Mouse (Mus musculus): ENCODE data around the gene Atp8b5. TPM values are rescaled to one million over a fixed set of nuclear protein-coding genes. Genes with fewer than 3 reads are reported as not detected.

The Atp8b5 gene
- polyA plus RNA-seq, 1 experiment from 2014 or later: 0.52 TPM

DNA sequence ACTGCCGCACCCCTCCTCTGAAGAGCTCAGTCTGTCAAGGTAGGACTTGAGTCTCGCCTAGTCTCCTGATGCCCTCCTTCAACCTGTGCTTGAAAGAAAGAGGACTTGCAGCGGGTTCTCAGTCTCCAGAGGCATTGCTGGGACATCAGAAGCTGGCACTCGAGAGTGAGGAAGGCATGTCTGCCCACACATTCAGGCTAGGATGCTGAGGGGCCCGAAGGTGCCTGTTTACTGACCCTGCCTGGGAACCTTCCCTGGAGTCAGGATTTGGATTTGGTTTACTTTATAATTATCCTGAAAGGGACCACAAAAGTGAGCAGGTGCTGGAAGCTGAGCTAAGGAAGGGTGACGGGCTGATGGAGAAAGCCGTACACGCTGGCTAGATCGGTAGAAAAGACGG, 134.5 kb downstream of the Atp8b5 start:
- no peaks in the 10 kb centered on the region for H3K36me3 ChIP-seq (ENCODE audit: control insufficient read depth, insufficient read depth, low read length)
- peaks cover 15% of the 10 kb centered on the region for H3K4me1 ChIP-seq (ENCODE audit: control insufficient read depth, insufficient read depth, low read length)
- no peak overlapping the region for H3K27ac ChIP-seq (ENCODE audit: low read depth, low read length)
- H3K4me3 ChIP-seq (ENCODE audit: low read depth, low read length): no peak overlapping the region
- H3K27me3 ChIP-seq (ENCODE audit: control insufficient read depth, insufficient read depth, low read length): no peaks in the 10 kb centered on the region
- no peak overlapping the region for H3K9ac ChIP-seq (ENCODE audit: low read length)
- H3K9me3 ChIP-seq (ENCODE audit: control insufficient read depth, low read length): no peaks in the 10 kb centered on the region
- H3K4me2 ChIP-seq (ENCODE audit: low read depth): no peak overlapping the region
- DNase-seq (ENCODE audit: low spot score) (no peak), ATAC-seq (ENCODE audit: insufficient read depth, low FRiP score, low TSS enrichment) (no peak)
- WGBS: 91% methylated on average over 10 of the region's 10 CpGs

DNA sequence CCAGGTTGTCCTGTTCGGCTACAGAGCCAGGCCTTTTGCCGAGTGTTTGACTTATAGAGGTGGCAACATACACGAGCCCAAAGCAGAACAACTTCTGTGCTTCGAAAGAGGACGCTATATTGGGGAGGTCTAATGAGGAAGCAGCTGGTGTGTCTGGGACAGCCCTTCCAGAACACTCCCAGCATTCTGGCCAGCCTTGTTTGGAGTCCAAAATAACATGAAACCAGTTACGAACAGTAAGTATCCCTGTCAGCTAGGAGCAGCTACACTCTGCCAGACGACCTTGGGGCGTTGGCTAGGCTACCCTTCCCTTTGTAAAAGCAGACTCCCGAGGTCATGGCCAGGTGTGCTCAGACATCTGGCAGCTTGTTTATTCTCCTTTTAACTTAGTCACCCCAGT, 135.3 kb downstream of the Atp8b5 start:
- H3K27ac ChIP-seq (ENCODE audit: low read depth, low read length): no peak overlapping the region
- WGBS: 78% methylated on average over 9 of the region's 9 CpGs
- ATAC-seq (ENCODE audit: insufficient read depth, low FRiP score, low TSS enrichment) (no peak), DNase-seq (ENCODE audit: low spot score) (no peak)
- H3K36me3 ChIP-seq (ENCODE audit: control insufficient read depth, insufficient read depth, low read length): no peaks in the 10 kb centered on the region
- no peaks in the 10 kb centered on the region for H3K27me3 ChIP-seq (ENCODE audit: control insufficient read depth, insufficient read depth, low read length)
- H3K4me2 ChIP-seq (ENCODE audit: low read depth): no peak overlapping the region
- no peaks in the 10 kb centered on the region for H3K9me3 ChIP-seq (ENCODE audit: control insufficient read depth, low read length)
- peaks cover 15% of the 10 kb centered on the region for H3K4me1 ChIP-seq (ENCODE audit: control insufficient read depth, insufficient read depth, low read length)
- H3K9ac ChIP-seq (ENCODE audit: low read length): no peak overlapping the region
- no peak overlapping the region for H3K4me3 ChIP-seq (ENCODE audit: low read depth, low read length)

- 89% methylated on average over 10 of the region's 10 CpGs for WGBS
- H3K27me3 ChIP-seq (ENCODE audit: control insufficient read depth, insufficient read depth, low read length): no peaks in the 10 kb centered on the region
- H3K27ac ChIP-seq (ENCODE audit: low read depth, low read length): no peak overlapping the region
- ATAC-seq (ENCODE audit: insufficient read depth, low FRiP score, low TSS enrichment): no peak
- H3K9me3 ChIP-seq (ENCODE audit: control insufficient read depth, low read length): no peaks in the 10 kb centered on the region
- H3K4me3 ChIP-seq (ENCODE audit: low read depth, low read length): no peak overlapping the region
- H3K4me2 ChIP-seq (ENCODE audit: low read depth): no peak overlapping the region
- no peaks in the 10 kb centered on the region for H3K36me3 ChIP-seq (ENCODE audit: control insufficient read depth, insufficient read depth, low read length)
- no peak overlapping the region for H3K9ac ChIP-seq (ENCODE audit: low read length)
- no peak for DNase-seq (ENCODE audit: low spot score)
- peaks cover 13% of the 10 kb centered on the region for H3K4me1 ChIP-seq (ENCODE audit: control insufficient read depth, insufficient read depth, low read length)
Observed at GRCm38 (mm10) chr4:43404697-43405096, 137.7 kb downstream of the Atp8b5 start.

- Histone ChIP-seq H3K27me3 (ENCODE audit: control insufficient read depth, insufficient read depth, low read length) (no peaks in the 10 kb centered on the region), H3K4me3 (ENCODE audit: low read depth, low read length) (peak overlapping the region; percentile 44), H3K4me2 (ENCODE audit: low read depth) (peak overlapping the region; percentile 63), H3K36me3 (ENCODE audit: control insufficient read depth, insufficient read depth, low read length) (no peaks in the 10 kb centered on the region), H3K4me1 (ENCODE audit: control insufficient read depth, insufficient read depth, low read length) (peaks cover 8% of the 10 kb centered on the region; the same call in 1 of the 2 replicates), H3K27ac (ENCODE audit: low read depth, low read length) (peak overlapping the region; percentile 76), H3K9ac (ENCODE audit: low read length) (peak overlapping the region; percentile 80), H3K9me3 (ENCODE audit: control insufficient read depth, low read length) (no peaks in the 10 kb centered on the region)
- DNase-seq (ENCODE audit: low spot score) (peak; percentile 87), ATAC-seq (ENCODE audit: insufficient read depth, low FRiP score, low TSS enrichment) (peak; percentile 94)
- 3% methylated on average over 27 of the region's 28 CpGs for WGBS
Observed at GRCm38 (mm10) chr4:43406162-43406971, 139.4 kb downstream of the Atp8b5 start.

- Histone ChIP-seq H3K36me3 (ENCODE audit: control insufficient read depth, insufficient read depth, low read length) (no peaks in the 10 kb centered on the region), H3K27ac (ENCODE audit: low read depth, low read length) (peak overlapping the region; percentile 76), H3K9ac (ENCODE audit: low read length) (peak overlapping the region; percentile 80), H3K4me3 (ENCODE audit: low read depth, low read length) (peak overlapping the region; percentile 44), H3K27me3 (ENCODE audit: control insufficient read depth, insufficient read depth, low read length) (no peaks in the 10 kb centered on the region), H3K4me2 (ENCODE audit: low read depth) (peak overlapping the region; percentile 63), H3K4me1 (ENCODE audit: control insufficient read depth, insufficient read depth, low read length) (peaks cover 7% of the 10 kb centered on the region; the same call in 1 of the 2 replicates), H3K9me3 (ENCODE audit: control insufficient read depth, low read length) (no peaks in the 10 kb centered on the region)
- DNase-seq (ENCODE audit: low spot score) (peak; percentile 29), ATAC-seq (ENCODE audit: insufficient read depth, low FRiP score, low TSS enrichment) (0 out of 2 replicates have a peak, but pooled peaks have one; percentile 33)
- WGBS: 67% methylated on average over 12 of the region's 12 CpGs
Observed at GRCm38 (mm10) chr4:43407071-43407920, 140.3 kb downstream of the Atp8b5 start.

- WGBS: 91% methylated on average over 14 of the region's 14 CpGs
- Histone ChIP-seq H3K27me3 (ENCODE audit: control insufficient read depth, insufficient read depth, low read length) (no peaks in the 10 kb centered on the region), H3K36me3 (ENCODE audit: control insufficient read depth, insufficient read depth, low read length) (peaks cover 10% of the 10 kb centered on the region), H3K27ac (ENCODE audit: low read depth, low read length) (no peak overlapping the region), H3K9me3 (ENCODE audit: control insufficient read depth, low read length) (no peaks in the 10 kb centered on the region), H3K4me3 (ENCODE audit: low read depth, low read length) (no peak overlapping the region), H3K4me1 (ENCODE audit: control insufficient read depth, insufficient read depth, low read length) (no peaks in the 10 kb centered on the region), H3K4me2 (ENCODE audit: low read depth) (no peak overlapping the region), H3K9ac (ENCODE audit: low read length) (no peak overlapping the region)
- ATAC-seq (ENCODE audit: insufficient read depth, low FRiP score, low TSS enrichment): no peak
- DNase-seq (ENCODE audit: low spot score): no peak
Observed at GRCm38 (mm10) chr4:43414761-43415160, 147.8 kb downstream of the Atp8b5 start.

DNA sequence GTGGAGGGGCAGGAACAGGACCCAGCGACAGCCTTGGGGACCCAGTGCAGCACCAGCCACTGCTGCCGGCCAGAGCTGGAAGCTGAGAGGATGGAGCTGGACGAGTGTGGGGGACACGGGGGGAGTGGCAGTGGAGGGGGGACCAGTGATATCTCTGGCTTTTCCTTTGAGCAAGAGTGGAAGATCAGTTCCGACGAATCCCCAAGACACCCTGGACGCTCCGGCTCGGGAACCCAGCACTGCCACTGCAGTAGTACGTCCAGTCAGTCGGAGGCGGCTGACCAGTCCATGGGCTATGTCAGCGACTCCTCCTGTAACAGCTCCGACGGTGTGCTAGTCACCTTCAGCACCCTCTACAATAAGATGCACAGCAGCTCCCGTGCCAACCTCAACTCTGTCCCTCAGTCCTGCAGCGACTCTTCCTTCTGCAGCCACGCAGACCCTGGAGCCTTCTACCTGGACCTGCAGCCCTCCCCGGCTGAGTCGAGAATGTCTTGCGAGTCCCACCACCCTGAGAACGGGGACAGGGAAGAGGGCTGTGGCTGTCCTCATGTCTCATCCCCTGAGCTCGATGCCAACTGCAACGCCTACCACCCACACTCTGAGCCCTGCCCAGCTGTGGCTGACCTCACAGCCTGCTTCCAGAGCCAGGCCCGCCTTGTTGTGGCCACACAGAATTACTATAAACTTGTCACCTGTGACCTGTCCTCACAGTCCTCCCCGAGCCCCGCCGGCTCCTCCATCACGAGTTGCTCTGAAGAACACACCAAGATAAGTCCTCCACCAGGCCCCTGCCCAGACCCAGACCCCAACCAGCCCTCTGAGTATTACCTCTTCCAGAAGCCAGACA, 148.5 kb downstream of the Atp8b5 start:
- Histone ChIP-seq H3K4me2 (ENCODE audit: low read depth) (no peak overlapping the region), H3K36me3 (ENCODE audit: control insufficient read depth, insufficient read depth, low read length) (peaks cover 10% of the 10 kb centered on the region), H3K27ac (ENCODE audit: low read depth, low read length) (no peak overlapping the region), H3K9me3 (ENCODE audit: control insufficient read depth, low read length) (no peaks in the 10 kb centered on the region), H3K27me3 (ENCODE audit: control insufficient read depth, insufficient read depth, low read length) (no peaks in the 10 kb centered on the region), H3K4me1 (ENCODE audit: control insufficient read depth, insufficient read depth, low read length) (no peaks in the 10 kb centered on the region), H3K9ac (ENCODE audit: low read length) (no peak overlapping the region), H3K4me3 (ENCODE audit: low read depth, low read length) (no peak overlapping the region)
- ATAC-seq (ENCODE audit: insufficient read depth, low FRiP score, low TSS enrichment) (no peak), DNase-seq (ENCODE audit: low spot score) (no peak)
- 90% methylated on average over 29 of the region's 29 CpGs for WGBS

GRCm38 (mm10) chr4:43416071-43416490, 149.1 kb downstream of the Atp8b5 start:
- DNase-seq (ENCODE audit: low spot score) (no peak), ATAC-seq (ENCODE audit: insufficient read depth, low FRiP score, low TSS enrichment) (no peak)
- Histone ChIP-seq H3K4me1 (ENCODE audit: control insufficient read depth, insufficient read depth, low read length) (no peaks in the 10 kb centered on the region), H3K27ac (ENCODE audit: low read depth, low read length) (no peak overlapping the region), H3K27me3 (ENCODE audit: control insufficient read depth, insufficient read depth, low read length) (no peaks in the 10 kb centered on the region), H3K9ac (ENCODE audit: low read length) (no peak overlapping the region), H3K4me3 (ENCODE audit: low read depth, low read length) (no peak overlapping the region), H3K9me3 (ENCODE audit: control insufficient read depth, low read length) (no peaks in the 10 kb centered on the region), H3K36me3 (ENCODE audit: control insufficient read depth, insufficient read depth, low read length) (peaks cover 10% of the 10 kb centered on the region), H3K4me2 (ENCODE audit: low read depth) (no peak overlapping the region)
- WGBS: 92% methylated on average over 22 of the region's 22 CpGs

Data from neural tube, embryonic 11.5 days (tissue).